ENCODE assay signal across 1 mouse cellular context in the genomic region with DNA sequence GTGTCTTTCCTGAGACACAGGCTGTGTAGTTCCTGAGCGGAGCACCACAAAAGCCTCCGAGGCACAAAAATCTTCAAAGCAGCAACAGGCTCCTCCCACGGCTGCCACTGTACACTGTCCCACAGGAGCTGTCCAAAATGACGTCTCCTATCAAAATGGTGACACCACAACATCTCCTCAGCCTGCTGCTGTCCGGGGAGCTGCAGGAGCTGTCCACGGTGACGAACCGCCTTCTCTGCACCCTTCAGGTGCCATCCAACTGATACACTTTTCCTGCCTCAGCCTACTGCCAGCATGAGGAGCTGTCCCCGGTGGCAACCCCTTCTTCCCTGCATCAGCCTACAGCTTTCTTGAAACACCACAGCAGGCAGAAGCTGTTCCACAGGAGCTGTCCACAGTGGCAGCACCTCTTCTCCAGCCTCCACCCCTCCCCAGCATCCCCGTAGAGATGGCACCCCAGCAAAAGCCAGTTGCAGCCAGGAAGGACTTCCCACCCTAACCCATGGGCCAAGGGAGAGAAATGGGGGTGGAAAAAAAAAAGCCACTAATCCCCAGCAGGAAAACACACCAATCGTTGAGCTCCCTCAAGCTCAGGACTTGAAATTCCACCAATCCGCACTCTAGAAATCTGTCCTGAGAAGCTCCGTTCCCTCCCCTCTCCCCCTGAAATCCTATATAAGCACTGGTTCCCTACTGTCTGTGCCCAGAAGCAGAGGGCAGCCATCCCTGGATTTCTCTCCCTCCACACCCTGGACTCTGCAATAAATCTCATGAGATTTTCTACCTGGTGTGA.
TF ChIP-seq lines count a peak whose summit lies in the region.

No protein-coding gene starts in this region.

TF ChIP-seq in MEL, 35 proteins besides CTCF, POLR2A, EP300 and RAD21:
- TF ChIP-seq SIN3A (IDR thresholded peaks at IDR 0.05; ENCODE audit: low read length) (peak; percentile 69), MXI1 (IDR thresholded peaks at IDR 0.05; ENCODE audit: low read depth, low read length) (peak; percentile 57), BHLHE40 (IDR thresholded peaks at IDR 0.05; ENCODE audit: borderline replicate concordance, low read depth, low read length) (no peak)
